Mouse (Mus musculus) brain, adult 2 months (tissue): ENCODE data around the gene Pim3.
A peak's percentile ranks its signal among the peaks of the same experiment; 100 is the strongest.

Experiments used
- DNase-seq: peaks from one replicate; pipeline ENCODE4 v3.0.0; 2011; ENCODE audit warnings: low read depth, low spot score

Pim3 gene

GRCm38 (mm10) chr15:88881253-88882044 lies 19.5 kb downstream of the Pim3 start:
- peak; percentile 66 for DNase-seq

GRCm38 (mm10) chr15:88882851-88883250 lies 20.9 kb downstream of the Pim3 start:
- no peak for DNase-seq

GRCm38 (mm10) chr15:88883342-88883741 lies 21.4 kb downstream of the Pim3 start:
- DNase-seq = no peak

- no peak for DNase-seq
These were observed 23.4 kb downstream of the Pim3 start for GRCm38 (mm10) chr15:88885376-88885775.

GRCm38 (mm10) chr15:88889032-88889431 lies 27.0 kb downstream of the Pim3 start:
- DNase-seq = no peak

GRCm38 (mm10) chr15:88889994-88890393 lies 28.0 kb downstream of the Pim3 start:
- DNase-seq = no peak

GRCm38 (mm10) chr15:88890751-88891675 lies 29.0 kb downstream of the Pim3 start:
- DNase-seq = peak; percentile 93

- no peak for DNase-seq
These were observed 29.7 kb downstream of the Pim3 start for GRCm38 (mm10) chr15:88891676-88892040.

- DNase-seq = no peak
These were observed 30.3 kb downstream of the Pim3 start for GRCm38 (mm10) chr15:88892252-88892651.

- no peak for DNase-seq
These were observed 30.9 kb downstream of the Pim3 start for GRCm38 (mm10) chr15:88892876-88893275.

GRCm38 (mm10) chr15:88895119-88895518 lies 33.1 kb downstream of the Pim3 start:
- no peak for DNase-seq

GRCm38 (mm10) chr15:88895891-88896290 lies 33.9 kb downstream of the Pim3 start:
- DNase-seq = no peak

GRCm38 (mm10) chr15:88896341-88896980 lies 34.5 kb downstream of the Pim3 start:
- no peak for DNase-seq

- no peak for DNase-seq
These were observed 40.4 kb downstream of the Pim3 start for GRCm38 (mm10) chr15:88902200-88902875.

GRCm38 (mm10) chr15:88903086-88903485 lies 41.1 kb downstream of the Pim3 start:
- no peak for DNase-seq

GRCm38 (mm10) chr15:88904056-88904811 lies 42.2 kb downstream of the Pim3 start:
- DNase-seq = no peak

GRCm38 (mm10) chr15:88906347-88906746 lies 44.4 kb downstream of the Pim3 start:
- peak; percentile 15 for DNase-seq

GRCm38 (mm10) chr15:88915046-88915445 lies 53.1 kb downstream of the Pim3 start:
- no peak for DNase-seq
